Mouse (Mus musculus) liver, adult 2 months (tissue): ENCODE measurements at regions not wholly inside any gene's neighbourhood (a gene's known extent, or its start where the extent isn't known, plus 50 kb on each side); places are given as distances from the start of the nearest gene placed in this dataset.

Experiments
- CTCF ChIP-seq: fragments of 200-500 bp; IDR thresholded peaks from 2 replicates; pipeline ENCODE4 v1.5.1; 2011; ENCODE audit warnings: low read depth, low read length, control low read depth
- POLR2A ChIP-seq: fragments of 200-500 bp; IDR thresholded peaks from 2 replicates; pipeline ENCODE4 v1.6.1; 2011; ENCODE audit warnings: low read length, control low read depth; ENCODE audit not compliant: insufficient read depth; ENCODE audit errors: extremely low read depth

- TF ChIP-seq CTCF (no peak), POLR2A (no peak)
Measured at GRCm38 (mm10) chr7:51270531-51271090, 240.2 kb upstream of the Ano5 start.
